Mouse (Mus musculus) layer of hippocampus, adult 11-12 months (tissue): ENCODE data around the gene Ptges2.

Source experiments
- DNase-seq: peaks from one replicate; pipeline ENCODE4 v3.0.0; 2022; ENCODE audit warnings: low spot score

The Ptges2 gene

DNA sequence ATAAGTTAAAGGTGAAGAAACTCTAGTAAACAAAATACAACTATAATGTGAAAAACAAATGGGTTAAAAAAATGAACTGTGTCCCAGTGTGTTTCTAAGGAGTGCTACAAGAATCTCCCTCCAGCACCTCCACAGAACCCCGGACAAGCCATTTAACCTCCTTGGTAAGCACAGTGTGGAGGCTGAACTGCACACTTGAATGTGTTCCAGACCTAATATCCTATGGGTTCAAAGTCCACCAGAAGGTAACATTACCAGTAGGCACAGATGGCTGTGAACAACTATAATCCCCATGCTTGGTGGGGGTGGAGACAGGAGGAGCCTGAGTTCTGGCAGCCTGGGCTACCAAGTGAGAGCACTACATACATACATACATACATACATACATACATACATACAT is 44.9 kb downstream of the Ptges2 start:
- no peak for DNase-seq

DNA sequence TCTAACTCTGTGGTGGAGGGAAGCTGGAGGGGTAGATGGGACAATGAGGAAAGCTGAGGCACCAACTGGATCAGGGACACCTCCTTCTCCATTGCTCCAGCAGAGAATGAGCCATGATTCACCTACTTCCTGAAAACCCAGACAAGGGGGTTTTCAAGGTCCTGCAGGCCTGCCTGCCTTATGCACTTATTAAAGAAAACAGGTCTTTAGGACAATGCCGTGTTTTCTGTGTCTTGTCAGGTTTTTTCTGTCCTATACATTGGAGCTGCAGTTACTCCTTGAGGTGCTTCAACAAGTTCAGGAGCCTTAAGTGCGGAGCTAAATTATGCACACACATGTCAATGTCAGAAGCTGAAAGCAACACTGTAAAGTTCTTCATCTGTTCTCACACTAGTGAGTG is 45.9 kb downstream of the Ptges2 start:
- DNase-seq: no peak

DNA sequence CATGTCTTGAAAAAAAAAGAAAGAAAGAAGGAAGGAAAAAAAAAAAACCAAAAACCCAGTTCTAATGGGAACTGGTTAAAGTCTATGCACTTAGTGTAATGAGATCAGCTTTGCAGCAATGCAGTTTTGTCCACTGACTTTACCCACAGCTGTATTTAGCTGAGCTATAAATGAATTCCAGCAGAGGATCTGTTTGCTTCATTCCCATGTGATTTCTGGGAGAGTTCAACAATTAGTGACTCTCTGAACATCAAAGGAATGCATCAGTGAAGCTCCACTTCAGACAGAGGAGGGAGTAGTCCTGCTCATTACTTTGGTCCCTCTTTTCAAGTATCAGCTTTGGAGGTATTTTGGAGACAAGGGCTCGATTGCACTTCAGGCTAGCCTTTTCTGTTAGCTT is 49.8 kb downstream of the Ptges2 start:
- DNase-seq: no peak

DNA sequence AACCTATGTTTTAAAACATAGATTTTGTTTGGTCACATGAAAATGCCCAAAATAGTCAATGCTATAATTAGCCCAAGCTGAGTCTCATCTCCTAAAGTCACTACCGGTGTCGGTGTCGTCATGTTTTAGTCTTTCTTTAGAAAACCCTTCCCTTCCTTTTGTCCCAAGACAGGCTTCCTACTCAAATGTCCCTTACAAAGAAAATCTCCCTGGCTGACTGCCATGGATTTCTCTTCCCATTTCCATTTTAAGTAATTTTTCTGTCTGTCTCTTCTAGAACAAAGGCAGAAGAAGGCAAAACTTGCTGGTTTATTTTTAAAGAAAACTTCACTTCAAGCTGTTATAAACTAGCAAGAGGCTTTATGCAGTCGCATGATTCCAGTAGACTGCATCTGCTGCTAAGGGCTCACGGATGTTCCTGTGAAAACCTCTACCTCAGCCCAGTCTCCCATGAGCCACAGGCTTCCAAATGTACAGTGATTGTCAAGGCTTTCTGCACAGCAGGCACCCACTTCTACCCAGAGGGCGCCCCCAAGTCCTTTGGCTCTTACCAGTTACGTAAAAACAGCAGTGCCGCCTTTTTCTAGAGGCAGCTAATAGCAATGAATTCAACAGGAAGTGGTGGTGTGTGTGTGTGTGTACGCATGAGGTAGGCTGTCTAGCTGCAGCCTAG is 51.7 kb downstream of the Ptges2 start:
- peak; percentile 63 for DNase-seq

DNA sequence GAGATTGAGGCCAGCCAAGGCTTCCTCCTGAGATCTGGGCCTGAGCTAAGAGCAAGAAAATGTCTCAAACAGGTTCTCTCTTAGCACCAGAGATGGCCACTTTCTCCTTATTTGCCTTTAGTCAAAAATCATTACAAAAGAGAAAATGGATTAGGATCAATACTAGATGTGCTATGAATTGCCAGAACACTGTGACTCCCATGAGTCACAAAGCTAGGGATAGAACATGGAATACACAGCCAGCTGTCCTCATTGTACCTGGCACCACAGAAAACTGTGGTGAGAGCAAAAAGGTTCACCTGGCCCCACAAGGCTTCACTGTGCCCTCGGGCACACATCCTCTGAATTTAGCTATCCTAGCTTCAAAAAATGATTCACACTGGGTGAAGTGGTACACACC is 52.8 kb downstream of the Ptges2 start:
- DNase-seq: no peak

DNA sequence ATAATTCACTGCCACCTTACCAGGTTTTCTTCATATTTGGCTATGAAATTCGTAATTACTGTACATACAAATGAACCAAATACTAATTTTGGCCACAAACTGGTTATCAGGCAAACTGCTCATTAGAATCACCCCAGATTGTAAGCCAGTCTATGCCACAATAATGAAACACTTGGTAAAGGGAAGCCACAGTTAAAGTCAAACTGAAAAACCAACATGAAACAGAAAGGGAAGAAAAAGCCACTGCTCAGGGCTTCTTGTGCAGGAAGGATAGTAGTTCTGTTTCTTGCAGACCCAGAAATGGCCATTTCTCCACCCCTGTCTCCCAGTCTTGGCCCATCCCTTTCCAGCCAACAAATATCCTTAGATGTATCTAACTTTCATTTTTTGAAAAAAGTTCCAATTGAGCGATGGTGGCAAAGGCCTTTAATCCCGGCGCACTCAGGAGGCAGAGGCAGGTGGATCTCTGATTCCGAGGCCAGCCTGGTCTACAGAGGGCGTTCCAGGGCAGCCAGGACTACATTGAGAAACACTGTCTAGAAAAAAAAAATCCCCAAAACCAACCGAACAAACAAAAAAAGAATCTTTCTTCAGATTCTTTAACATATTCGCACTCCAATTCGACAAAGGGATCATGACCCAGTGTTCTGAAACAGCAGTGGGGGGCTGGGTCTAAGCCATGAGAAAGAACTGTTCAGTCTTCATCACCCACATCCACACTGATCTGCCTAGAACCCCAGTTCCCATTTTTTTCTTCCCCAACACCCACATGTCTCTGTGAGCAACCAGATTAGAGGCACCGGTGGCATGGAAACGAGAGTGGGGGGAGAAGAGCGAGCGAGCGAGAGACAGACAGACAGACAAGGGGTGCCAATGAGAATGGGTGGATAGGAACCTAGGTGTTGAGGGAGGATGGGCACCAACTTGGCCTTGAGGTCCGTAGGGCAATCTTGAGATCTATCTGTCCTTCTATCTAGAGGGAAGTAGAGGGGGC is 54.4 kb downstream of the Ptges2 start, which contains the start of gene Naif1:
Gene Naif1 (plus strand): TSS at position 697 of the 994 bp plus-strand sequence.
- peak; percentile 69 for DNase-seq

DNA sequence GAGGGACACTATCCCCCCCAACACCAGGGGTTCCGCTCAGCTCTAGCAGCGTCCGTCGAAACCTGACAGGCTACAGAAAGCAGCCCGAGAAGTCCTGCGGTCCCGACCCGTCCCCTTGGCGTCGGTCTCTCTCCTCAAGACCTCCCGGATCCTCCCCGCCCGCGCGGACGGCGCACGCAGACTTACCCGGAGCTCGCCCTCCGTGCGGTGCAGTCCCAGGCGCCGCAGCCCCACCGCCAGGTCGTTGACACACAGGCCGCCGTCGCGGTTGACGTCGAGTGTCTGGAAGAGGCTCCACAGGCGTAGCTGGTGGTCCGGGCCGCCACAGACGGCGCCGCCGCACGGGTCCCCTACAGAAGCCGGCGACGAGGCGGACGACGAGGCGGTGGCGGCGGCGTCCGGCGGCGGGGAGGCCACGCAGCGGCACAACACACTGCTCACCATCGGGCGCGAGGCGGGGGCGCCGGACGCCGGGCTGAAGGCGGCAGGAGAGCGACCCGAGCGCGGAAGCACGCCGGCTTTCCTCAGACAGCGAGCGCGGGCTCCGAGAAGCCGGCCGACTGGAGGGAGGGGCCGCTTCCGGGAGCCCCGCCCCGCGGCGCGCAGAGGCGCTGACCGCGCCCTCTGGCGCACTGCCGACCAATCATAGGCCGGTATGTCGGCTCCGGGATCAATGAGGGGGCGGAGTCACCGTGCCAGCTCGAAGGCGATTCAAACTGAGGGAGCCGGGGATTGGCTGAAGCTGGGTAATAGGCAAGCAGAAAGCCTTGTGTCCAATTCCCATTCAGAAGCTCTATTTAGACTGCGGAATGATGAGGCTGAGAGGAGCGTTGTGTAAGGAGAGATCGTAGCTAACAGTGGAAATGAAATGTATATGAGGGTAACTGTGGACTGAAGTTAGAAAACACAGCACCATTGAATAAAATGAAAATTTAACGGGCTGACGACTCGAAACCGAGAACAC is 55.5 kb downstream of the Ptges2 start, which contains the start of gene Slc25a25:
Gene Slc25a25 (minus strand): TSS at position 565 of the 964 bp plus-strand sequence.
- DNase-seq: peak; percentile 99

DNA sequence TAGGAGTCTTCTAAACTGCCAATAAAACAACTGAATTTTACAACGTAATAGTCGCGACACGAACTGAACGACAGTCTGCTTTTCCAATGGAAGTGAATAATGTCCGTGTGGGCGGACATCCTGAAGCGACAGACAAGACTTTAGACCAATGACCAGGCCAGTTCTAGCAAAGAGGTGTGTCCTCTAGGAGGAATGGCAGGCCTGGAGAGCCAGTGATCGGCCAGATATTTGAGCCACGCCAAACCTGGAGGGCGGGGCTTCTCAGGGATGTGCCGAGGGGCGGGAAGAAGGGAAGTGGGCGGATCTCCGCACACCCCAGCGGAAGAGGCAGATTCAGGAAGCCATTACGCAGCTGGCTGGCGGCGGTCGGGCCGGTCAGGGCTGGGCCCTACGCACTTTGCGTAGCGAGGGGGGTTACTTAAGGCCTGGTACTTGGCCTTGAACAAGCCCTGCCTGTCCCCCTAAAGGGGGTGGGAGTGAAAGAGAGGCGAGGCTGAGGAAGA is 56.2 kb downstream of the Ptges2 start:
- DNase-seq: peak; percentile 99

DNA sequence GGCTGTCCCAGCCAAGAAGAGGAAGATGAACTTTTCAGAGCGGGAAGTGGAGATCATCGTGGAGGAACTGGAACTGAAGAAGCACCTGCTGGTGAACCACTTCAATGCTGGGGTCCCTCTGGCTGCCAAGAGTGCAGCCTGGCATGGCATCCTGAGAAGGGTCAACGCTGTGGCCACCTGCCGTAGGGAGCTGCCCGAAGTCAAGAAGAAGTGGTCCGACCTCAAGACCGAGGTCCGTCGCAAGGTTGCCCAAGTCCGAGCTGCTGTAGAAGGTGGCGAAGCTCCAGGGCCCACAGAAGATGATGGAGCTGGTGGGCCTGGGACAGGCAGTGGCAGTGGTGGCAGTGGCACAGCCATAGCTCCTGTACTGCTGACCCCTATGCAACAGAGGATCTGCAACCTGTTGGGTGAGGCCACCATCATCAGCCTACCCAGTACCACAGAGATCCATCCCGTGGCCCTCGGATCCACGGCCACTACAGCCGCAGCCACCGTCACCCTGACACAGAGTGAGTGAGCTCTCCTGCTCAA is 56.8 kb downstream of the Ptges2 start:
- peak; percentile 56 for DNase-seq

DNA sequence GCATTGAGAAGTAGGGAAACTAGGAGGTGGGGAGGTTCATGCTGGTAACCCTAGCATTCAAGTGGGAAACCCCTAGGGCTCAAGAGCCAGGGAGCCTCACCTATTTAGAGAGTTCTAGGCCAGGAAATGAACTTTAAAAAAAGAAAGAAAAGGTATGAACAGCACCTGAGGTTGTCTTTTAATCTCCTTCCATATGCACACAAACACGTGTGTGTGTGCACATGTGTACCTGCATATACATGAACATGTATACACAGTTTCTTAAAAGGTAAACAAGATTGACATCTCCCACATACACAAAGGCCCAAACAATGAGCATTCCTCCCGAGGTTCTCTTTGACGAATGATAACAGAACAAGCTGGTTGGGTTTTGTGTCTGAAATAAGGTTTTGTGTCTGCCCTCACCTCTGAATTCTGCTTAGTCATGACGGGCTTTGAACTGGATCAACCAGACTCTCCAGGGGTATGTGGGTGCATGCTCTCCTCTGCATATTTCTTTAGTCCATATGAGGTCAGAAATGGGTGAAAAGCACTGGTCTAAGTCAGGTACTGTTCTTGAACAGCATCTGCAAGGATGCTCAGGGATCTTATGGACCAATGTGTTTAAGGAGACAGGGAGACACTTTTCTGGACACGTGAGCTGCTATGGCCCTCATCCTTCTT is 58.1 kb downstream of the Ptges2 start:
- no peak for DNase-seq

DNA sequence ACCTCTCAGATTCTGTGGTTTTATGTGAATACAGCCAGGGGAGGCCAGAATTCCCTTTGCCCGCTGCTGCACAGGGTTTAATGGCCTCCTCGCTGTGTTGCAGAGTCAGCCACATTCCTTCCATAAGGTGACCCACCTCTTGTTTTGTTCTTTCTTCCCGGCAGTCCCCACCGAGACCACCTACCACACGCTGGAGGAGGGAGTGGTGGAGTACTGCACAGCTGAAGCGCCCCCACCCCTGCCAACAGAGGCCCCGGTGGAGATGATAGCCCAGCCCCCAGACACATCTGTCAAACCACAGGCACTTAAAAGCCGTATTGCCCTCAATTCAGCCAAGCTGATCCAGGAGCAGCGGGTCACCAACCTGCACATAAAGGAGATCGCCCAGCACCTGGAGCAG is 58.9 kb downstream of the Ptges2 start:
- no peak for DNase-seq

DNA sequence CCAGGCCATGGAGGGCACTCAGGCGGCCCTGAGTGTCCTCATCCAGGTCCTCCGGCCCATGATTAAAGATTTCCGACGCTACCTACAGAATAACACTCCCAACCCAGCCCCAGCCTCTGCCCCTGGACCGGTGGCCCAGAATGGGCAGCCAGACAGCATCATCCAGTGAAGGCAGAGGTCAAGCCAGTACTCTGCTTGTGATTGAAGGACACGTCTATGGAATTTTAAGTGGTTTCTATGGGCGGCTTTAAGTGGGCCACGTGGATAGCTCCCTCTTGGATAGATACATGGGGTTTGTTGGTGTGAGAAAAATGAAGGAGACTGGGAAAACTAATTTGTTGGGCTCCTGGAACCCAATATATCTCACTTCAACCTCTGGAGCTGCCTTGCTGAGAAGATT is 59.4 kb downstream of the Ptges2 start:
- no peak for DNase-seq
